Mouse (Mus musculus) thymus, postnatal 4 days (tissue): Measurements from ENCODE around the gene Ccdc141.

Source experiments
- DNase-seq: peaks from one replicate; pipeline ENCODE4 v3.0.0; 2021

The Ccdc141 gene

DNA sequence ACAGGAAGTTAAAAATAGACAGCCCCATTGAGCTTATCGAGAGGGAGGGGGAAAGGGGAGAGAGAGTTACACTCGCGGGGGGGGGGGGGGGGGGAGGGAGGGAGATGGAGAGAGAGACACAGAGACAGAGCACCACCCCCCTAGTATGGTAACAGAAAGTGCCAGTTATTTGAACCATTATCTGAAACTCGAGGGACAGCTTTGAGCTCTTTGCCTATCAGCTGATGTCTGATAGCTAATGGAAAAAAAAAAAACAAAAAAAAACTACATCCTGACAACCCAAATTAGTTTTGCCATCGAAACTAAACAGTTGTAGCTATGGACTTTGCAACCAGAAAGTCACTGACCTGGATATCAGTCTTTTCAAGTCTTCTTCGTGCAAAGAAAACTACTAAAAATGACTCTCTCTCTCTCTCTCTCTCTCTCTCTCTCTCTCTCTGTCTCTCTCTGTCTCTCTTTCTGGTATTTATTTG is at the start of gene Ccdc141:
Gene Ccdc141, minus strand, starts transcription at position 4 of the 473 bp plus-strand sequence.
- no peak for DNase-seq

DNA sequence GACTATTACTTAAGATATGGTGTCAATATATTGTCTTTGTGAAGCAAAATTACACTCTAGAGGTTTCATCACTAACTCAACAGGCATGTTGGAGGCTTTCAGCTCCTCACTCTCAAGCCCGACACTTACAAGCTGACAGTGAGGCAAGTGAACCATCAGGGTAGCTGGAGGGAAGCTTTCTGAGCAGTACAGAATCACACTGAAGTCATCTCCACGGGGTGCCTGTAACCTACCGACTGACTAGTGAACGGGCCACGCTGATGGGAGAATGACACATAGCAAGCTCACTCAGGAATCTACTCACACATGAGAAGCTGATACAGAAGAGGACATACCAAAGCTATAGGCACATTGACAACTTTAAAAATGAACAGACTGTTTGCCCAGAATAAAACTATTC is 42.4 kb upstream of the Ccdc141 start:
- no peak for DNase-seq

DNA sequence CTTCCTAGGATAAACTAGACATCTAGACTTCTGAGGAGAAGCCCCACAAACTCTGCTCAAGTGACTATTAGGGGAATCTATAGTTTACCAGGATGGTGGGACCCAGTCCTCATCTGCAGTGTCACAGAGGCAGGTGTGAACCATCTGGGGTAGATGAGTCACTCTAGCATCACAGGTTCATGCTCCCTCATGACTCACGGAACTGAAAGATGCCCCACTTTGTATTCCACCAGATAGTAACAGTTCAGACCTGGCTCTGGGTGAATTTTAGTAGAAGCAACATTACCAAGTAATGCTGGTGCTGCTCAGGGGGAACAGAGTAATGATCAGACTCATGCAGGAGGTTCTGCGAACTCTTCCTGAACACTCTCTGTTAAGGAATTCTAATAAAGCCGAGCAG is 36.5 kb upstream of the Ccdc141 start:
- no peak for DNase-seq

DNA sequence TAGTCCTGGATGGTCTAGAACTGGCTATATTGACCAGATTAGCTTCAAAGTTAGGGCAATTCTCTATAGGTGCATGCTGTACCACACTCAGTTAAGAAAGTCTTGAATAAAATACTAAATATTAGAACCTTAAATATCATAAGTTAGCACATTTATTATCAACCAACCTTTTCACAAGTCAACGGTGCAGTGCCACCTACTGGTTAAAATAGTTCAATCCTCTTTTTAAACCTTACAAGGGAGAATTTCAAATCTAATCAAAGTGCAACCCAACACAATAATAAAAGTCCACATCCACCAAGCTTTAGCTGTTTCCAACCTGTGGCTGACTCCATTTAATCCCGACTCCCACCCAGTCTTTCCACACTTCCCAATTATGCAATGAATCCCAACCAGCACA is 33.5 kb upstream of the Ccdc141 start:
- no peak for DNase-seq

DNA sequence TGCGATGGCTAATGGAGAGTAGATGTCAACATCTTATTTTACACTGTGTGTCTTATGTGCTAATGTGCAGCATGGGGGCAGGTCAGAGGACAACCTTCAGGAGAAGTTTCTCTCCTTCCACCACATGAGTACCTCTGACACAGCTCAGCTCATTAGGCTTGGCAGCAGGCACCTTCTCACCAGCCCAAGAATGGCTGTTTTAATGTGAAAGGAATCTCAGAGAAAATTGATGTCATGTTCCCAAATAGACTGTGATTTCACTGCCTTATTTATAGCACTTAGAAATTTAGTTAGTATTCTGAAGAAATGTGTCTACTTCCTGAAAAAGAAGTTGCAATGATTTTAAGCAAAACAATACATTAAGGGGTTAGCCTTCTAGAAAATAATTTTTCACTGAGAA is 31.5 kb upstream of the Ccdc141 start:
- no peak for DNase-seq

DNA sequence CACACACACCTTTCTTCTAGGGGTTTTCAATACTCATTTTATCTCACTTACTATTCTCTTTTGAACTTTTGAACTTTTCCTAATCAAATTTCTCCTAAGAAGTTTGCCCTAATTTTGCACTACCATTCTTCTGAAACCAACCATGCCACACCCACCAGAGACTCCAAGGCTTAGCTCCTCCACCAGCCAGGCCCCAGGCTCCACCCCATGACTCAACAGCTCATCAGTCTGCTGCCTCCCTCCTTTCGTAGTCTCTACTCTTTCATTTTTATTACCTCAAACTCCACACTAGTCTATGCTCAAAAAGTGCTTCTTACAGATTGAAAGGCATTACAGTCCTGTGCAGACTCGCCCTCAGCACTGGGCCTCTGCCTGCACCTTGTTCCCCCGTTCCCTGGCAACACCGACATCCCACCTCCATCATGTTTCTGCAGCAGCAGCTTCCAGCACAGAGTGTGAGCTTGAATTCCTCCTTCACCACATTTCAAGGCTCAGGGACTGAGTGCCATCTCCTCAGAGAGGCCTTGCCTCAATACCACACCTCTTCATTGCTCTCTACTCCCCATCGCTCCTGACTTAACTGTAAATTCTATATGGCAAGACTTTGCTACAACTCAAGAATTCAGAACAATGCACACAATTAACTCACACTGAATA is 30.6 kb upstream of the Ccdc141 start:
- no peak for DNase-seq

DNA sequence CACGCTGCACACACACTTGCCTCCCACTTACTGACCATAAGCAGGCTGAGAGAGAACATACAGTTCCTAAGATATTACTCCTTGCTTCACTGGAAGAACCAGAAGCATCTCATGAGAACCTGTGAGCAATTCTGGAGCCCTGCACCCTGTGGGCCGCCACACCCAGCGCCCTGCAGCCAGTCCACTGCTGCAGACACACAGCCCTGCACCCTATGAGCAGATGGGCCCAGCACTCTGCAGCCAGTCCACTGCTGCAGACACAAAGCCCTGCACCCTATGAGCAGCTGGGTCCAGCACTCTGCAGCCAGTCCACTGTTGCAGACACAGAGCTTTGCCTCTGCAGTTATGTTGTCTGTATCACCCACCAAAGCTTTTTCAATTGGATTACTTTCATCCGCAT is 29.9 kb upstream of the Ccdc141 start:
- no peak for DNase-seq

DNA sequence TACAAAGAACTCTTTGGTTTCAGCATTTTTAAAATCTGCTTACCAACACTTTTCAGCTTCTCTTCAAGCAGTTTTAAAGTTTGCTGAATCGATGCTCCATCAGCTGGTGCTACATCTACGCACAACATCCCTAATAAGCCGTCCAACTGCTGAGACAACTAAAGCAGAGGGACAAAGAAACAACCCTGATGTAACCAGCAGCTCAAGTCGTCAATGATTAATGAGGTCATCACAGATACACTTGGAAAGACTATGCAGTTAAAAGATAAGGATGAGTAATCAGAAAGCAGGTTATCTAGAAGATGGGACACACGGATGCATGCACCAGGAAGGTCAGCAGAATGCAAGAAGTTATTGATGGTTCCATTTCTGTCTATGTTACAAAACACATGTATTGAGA is 27.8 kb upstream of the Ccdc141 start:
- no peak for DNase-seq

DNA sequence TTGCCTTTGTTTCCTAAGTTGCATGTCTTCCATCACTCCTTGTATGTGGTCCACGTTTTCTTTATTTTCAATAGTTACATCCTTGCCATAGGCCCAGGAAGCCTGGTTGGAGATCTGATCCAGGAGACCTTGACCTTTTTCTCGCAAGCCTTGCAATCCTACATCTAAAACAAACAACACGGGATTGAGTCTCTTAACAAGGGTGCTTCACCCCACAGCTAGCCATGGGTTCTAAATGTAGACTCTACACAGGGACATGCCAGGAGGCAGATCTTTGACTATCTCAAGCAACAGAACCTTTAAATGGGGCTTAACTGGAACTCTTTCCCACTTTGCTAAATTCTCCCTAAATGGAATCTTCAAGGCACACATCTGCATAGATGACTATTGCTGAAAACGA is 26.4 kb upstream of the Ccdc141 start:
- DNase-seq, result no peak

DNA sequence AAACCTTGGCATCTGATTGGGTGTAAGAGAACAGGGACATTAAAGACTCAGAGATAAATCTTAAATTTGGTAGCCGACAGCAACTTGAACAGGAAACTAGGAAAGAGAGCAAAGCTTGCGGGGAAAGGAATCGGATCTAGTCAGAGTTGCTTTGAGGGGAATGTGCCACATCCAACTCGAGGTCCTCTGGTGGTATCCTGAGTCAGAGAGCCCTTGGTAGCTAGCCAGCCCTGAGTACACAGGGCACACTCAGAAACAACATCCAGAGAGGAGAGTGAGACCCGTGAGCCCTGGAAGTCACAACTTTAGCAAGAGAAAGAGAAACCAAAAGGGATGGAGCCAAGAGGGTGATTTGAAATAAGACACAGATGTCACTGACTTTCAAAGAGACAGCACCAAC is 24.6 kb upstream of the Ccdc141 start:
- DNase-seq, result no peak

DNA sequence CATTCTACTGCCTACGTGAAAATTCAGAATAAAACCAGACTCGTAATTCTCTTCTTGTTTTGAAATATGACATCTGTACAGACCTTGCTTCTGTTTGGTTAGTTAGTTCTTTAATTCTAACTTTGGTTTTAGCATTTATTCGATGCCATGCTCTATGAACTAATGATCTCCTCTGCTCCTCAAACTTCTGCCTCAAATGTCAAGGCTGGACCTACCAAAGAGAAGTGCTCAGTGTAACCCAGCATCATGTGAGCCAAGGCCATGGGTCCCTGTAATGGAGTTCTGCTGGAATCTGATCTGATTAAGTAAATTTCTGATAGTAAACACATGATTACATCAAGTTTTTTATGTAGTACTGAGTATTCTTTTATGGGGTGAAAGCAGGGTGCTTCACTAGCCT is 21.4 kb upstream of the Ccdc141 start:
- no peak for DNase-seq

DNA sequence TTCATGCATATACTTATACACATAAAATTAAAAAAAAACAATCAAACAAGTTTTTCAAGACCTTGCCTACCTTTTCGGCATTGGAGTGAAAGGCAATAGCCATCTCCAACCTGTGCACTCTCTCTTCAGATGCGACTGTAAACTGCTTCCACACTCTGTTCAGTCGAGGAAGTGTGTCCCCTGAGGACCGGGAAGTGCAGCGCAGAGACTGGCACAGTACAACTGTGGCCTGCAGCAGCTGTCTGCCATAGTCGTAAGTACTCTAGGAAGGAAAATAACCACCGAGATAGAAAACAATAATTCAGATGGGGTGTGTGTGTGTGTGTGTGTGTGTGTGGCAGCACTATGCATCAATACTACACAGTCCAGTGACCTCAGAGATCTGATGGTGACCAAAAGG is 20.5 kb upstream of the Ccdc141 start:
- DNase-seq, result no peak

DNA sequence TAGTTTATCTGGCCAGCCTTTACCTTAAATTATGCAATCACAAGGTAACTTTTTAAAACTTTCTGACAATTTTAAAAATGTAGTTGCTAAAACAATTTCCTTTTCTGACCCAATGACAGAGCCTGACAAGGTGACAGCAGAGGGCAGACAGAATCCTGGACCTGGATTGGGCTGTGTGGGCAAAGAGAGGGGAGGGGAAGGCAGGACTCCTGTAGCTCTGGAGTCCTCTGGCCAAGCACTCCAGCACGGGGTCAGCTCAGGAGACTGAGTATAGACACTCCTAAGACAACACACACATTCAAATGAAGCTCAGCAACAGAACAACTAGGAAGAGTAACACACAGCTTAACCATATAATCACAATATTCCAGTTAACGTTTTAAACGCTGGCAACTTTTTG is 19.9 kb upstream of the Ccdc141 start:
- DNase-seq, result no peak

DNA sequence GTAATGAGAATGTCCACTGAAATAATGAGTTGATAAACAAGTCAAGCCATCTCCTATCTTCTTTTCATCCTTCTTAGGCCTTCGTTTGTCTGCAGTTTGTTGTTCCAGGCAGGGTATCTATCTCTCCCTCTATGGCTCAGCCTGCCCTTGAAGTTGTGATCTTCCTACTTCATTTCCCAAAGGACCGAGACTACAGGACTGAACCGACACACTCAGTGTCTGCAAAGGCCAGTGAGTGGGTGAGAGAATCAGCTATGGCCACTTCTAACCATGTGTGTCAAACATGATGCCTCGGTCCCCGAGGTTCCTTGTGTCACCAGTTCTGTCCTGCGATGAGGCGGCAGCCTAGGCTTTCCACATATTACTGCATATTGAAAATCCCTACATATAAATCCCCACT is 19.2 kb upstream of the Ccdc141 start:
- no peak for DNase-seq

DNA sequence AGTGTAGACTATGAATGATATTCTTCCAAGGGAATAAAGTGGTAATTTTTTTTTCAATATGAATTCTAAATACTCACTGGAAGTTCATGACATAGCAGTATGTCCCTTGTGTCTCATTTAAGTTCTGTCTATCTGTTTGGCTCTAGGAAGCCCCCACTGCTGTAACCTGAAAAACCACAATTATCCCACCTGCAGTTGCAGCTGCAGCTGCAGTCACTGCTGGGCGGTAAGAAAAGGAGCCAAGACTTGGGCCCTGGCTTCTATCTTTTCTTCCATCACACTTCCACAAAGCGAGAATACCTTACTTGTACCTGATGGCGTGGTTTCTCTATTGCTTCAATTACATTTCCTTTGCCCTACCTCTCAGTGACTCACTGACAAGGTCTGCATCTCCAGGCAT is 17.1 kb upstream of the Ccdc141 start:
- peak; percentile 42 for DNase-seq

DNA sequence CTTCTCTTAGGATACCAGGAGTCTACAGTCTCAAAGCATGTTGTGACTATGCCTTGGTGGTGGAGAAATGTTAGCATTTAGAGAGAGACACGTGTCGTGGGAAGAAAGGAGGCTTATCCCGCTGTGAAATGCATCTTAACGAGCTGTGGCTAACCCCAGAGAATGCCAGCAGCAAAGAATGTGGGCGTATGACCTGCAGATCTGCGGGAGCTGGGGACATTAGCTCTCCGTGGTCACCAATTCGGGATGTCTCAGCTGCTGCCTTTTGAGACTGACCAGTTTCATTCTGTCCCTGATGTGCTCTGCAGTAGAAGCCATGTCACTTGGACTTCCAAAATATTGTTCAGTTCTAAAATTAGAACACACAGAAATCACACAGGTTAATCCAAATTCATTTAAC is 16.5 kb upstream of the Ccdc141 start:
- DNase-seq, result peak; percentile 19

DNA sequence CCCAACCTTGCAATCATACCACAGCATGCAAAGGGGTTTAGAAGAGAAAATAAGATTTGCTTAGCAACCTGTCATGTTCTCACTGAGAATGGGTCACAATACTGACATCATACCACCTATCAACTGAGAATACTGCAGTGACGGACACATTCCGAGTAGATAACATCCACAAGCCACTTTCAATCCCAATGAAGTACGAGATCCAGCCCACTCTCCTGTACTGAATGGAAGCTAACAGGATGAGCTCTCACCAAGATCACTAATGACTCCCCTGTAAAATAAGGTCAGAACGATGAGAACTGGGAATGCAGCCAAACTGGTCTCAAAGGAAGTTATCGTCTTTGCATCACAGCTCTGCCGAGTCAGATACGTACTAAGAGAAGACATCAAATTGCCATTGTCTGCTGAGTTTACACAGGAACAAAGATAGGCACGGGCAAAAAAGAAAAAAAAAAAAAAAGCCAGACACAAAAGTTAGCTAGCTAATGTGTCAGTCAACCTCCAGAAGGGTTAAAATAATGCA is 13.7 kb upstream of the Ccdc141 start:
- DNase-seq, result no peak

DNA sequence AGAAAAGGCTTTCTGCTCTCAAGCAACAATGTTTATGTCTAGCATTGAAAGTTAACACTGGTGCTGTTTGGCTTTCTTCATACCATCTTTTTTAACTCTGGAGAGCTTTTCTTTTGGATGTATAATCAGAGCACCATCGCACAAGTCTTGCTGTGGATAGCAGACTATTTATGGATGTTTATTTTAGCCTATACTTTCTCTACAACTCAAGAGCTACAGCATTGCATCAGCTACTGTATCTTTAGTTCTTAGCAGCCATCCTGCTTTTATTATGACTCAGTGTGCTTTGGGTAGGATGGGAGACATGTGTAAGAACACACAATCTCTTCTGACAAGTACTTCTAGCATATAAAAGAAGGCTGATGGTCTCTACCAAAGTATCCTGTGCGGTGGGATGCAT is 13.2 kb upstream of the Ccdc141 start:
- DNase-seq, result no peak

DNA sequence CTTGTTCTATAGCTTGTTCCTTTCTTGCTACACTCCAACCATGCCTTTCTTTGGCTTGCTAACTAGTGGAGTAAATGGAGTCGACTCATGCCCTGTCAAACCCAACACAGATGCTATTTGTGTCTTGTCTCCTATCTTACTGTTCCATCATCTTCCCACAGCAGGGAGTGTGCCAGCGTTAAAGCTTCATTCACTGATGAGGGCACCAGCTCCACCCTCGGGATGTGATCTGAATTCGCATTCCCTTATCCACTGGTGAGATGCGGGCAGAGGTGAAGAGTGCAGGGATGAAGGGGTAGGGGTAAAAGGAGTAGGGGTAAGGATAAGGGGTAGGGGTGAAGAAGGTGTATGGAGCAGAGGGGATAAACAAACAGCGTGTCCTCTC is 12.6 kb upstream of the Ccdc141 start:
- no peak for DNase-seq

DNA sequence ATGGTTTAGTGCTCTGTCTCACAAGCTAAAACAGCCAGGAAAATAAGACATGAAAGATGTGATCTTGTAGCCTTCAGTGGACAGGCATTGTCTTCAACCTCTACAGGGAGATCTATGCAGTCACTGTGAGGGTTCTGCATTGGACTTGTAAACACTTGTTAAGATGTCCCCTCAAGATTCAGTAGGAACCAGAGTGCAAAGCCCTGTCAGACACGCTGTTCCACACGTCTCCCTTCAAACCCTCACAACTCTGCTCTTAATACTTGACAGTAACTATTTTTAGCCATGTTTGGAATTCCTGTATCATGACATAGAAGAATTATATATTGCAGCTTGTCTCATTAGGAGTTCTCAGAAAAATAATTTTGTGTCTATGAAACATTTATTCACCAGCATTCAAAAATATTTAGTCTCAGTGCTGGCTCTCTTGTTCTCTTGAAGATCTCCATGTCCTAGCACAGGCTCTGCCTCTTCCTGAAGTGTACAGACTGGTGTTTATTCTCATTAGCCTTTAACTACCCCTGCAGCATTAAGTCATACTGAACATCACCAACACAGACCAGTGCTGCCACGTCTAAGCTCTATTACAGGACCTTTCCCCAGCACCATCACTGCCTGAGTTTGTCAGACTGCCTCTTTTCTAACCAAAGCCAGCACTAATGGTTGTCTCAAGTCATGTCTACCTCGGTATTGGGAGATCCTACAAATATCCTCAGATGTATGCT is 12.0 kb upstream of the Ccdc141 start:
- no peak for DNase-seq

DNA sequence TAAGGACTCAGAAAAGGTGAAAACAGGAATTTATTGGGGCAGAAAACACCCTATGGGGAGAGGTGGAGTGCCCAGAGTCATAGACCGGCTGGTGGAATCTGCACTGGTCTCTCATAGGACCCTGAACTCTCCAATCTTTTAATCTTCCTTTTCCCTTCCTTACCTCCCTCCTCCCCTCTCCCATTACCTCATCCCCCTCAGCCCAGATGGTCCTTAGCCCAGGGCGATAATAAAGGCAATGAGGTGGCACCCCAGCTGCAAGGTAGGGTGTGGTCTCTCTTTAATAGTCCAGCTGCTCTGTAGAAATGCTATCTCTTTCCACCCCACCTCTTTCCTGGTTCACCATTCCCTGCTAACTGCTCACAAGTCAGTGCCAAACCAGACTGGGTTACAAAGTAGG is 7.0 kb upstream of the Ccdc141 start:
- DNase-seq, result no peak

DNA sequence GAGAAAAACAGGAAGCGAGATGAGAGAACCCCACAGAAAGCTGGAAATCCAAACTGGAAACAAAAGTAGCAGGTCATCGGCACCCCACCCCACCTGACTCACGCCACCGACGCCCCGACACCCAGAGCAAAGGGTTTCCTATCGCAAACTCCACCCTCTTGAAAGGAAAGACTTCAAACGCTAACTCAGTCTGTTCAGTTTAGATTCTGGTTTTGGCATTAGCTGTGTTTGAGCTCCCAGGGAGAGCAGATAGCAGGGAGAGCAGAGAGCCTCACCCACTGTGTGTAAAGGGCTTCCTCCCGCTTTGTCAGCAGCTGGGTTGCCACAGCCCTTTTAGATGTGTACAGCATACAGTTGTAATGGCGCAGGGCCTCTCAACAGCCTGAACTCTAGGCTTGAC is 6.0 kb upstream of the Ccdc141 start:
- peak; percentile 53 for DNase-seq

DNA sequence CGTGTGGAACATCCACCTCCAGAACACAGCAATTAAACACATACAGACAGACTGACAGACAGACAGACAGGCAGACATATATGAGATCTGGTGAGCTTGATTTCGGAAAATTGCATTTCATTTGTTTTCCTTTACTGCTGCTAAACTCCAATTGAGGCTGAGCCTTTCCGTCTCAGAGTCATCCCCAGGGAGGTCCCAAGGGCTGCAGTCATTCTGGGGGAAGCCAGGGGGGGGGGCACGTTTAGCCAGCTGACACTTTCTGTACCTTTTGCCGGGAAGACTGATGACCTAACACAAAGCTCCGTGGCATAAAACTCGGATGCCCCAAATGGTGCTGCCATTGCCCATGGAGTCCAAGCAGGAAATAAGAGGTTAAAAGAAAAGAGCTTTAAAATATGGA is 5.0 kb upstream of the Ccdc141 start:
- no peak for DNase-seq

DNA sequence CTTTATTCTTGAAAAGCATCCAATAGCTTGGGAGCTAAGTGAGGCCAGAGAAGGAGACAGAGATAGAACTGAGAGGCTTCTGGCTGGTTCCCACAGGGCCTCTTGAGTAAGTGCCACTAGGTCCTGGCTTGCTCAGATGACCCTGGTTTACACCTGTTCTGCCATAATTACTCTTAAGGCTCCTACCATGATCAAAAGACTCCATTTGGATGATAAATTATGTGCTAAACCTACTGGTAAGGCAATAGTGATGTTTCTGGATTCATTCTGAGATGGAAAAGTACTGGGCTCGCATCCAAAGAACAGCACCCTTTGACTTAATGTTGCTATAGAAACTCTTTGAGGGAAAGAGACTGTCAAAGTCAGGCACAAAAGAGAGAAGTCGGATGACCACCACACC is 3.9 kb upstream of the Ccdc141 start:
- DNase-seq, result no peak

DNA sequence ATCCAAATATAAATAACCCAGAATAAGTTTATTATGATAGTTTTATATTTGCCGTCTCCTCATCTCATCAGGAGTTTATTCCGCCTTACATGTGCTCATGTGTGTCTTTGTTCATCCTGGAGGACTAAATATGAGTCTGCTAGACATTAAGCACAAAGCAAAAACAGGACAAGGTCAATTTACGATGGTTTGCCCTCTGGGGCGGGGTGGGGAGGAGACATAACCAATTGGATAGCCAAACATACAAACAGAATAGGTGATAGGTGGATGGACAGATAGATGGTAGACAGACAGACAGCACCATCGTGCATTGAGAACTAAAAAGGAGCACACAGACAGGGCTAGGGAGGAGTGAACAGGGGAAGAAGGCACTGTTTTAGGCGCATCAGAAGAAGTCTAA is 3.4 kb upstream of the Ccdc141 start:
- DNase-seq, result no peak
